Mouse (Mus musculus): ENCODE measurements around the gene Suco.

Gene Suco

GRCm38 (mm10) chr1:161876553-161877447, at the start of gene Suco:
Suco (minus strand) TSS chr1:161876682.
- peak; percentile 100 for DNase-seq (ENCODE audit: inconsistent age in 2 of 2, low spot score in 1 of 2)

GRCm38 (mm10) chr1:161925281-161925805, 48.9 kb upstream of the Suco start:
- peak in 1 of 2 experiments; percentile 34 for DNase-seq (ENCODE audit: inconsistent age in 2 of 2, low spot score in 1 of 2)

- DNase-seq (ENCODE audit: inconsistent age in 2 of 2, low spot score in 1 of 2) = no peak
Measured at GRCm38 (mm10) chr1:161924321-161924720, 47.8 kb upstream of the Suco start.

- DNase-seq (ENCODE audit: inconsistent age in 2 of 2, low spot score in 1 of 2) = no peak
Measured at GRCm38 (mm10) chr1:161921928-161922327, 45.4 kb upstream of the Suco start.

- DNase-seq (ENCODE audit: inconsistent age in 2 of 2, low spot score in 1 of 2) = no peak
Measured at GRCm38 (mm10) chr1:161920475-161921454, 44.3 kb upstream of the Suco start.

GRCm38 (mm10) chr1:161919594-161919993, 43.1 kb upstream of the Suco start:
- no peak for DNase-seq (ENCODE audit: inconsistent age in 2 of 2, low spot score in 1 of 2)

GRCm38 (mm10) chr1:161918682-161919372, 42.3 kb upstream of the Suco start:
- no peak for DNase-seq (ENCODE audit: inconsistent age in 2 of 2, low spot score in 1 of 2)

GRCm38 (mm10) chr1:161917940-161918484, 41.5 kb upstream of the Suco start:
- no peak for DNase-seq (ENCODE audit: inconsistent age in 2 of 2, low spot score in 1 of 2)

GRCm38 (mm10) chr1:161916036-161916435, 39.6 kb upstream of the Suco start:
- no peak for DNase-seq (ENCODE audit: inconsistent age in 2 of 2, low spot score in 1 of 2)

GRCm38 (mm10) chr1:161913648-161913984, 37.1 kb upstream of the Suco start:
- peak in 1 of 2 experiments; percentile 27 for DNase-seq (ENCODE audit: inconsistent age in 2 of 2, low spot score in 1 of 2)

GRCm38 (mm10) chr1:161912940-161913647, 36.6 kb upstream of the Suco start:
- DNase-seq (ENCODE audit: inconsistent age in 2 of 2, low spot score in 1 of 2) = peak in 1 of 2 experiments; percentile 68

- no peak for DNase-seq (ENCODE audit: inconsistent age in 2 of 2, low spot score in 1 of 2)
Measured at GRCm38 (mm10) chr1:161909074-161909473, 32.6 kb upstream of the Suco start.

GRCm38 (mm10) chr1:161907795-161908457, 31.4 kb upstream of the Suco start:
- DNase-seq (ENCODE audit: inconsistent age in 2 of 2, low spot score in 1 of 2) = peak; percentile 28 to 34

- no peak for DNase-seq (ENCODE audit: inconsistent age in 2 of 2, low spot score in 1 of 2)
Measured at GRCm38 (mm10) chr1:161907111-161907510, 30.6 kb upstream of the Suco start.

- no peak for DNase-seq (ENCODE audit: inconsistent age in 2 of 2, low spot score in 1 of 2)
Measured at GRCm38 (mm10) chr1:161902692-161903452, 26.4 kb upstream of the Suco start.

GRCm38 (mm10) chr1:161900129-161900528, 23.6 kb upstream of the Suco start:
- no peak for DNase-seq (ENCODE audit: inconsistent age in 2 of 2, low spot score in 1 of 2)

GRCm38 (mm10) chr1:161897235-161897634, 20.8 kb upstream of the Suco start:
- no peak for DNase-seq (ENCODE audit: inconsistent age in 2 of 2, low spot score in 1 of 2)

- no peak for DNase-seq (ENCODE audit: inconsistent age in 2 of 2, low spot score in 1 of 2)
Measured at GRCm38 (mm10) chr1:161896130-161896529, 19.6 kb upstream of the Suco start.

GRCm38 (mm10) chr1:161895014-161895413, 18.5 kb upstream of the Suco start:
- no peak for DNase-seq (ENCODE audit: inconsistent age in 2 of 2, low spot score in 1 of 2)

Data from adrenal gland, adult (tissue).